Mouse (Mus musculus) layer of hippocampus, postnatal 14 days (tissue): ENCODE data around the gene Gm13278. TPM values are rescaled to one million over a fixed set of nuclear protein-coding genes. Genes with fewer than 3 reads are reported as not detected.
"Not testable (repeated sequence)": the region's sequence is repeated elsewhere in the genome, so short reads cannot be mapped to it uniquely, and the experiment has no call there.

Experiments
- DNase-seq, 2 experiments: peaks; one replicate each; pipeline ENCODE4 v3.0.0; 2021 to 2022; ENCODE audit warnings: low spot score in 2 of 2, mixed read lengths in 1 of 2
- total RNA-seq, 2 experiments: library from RNA; stranded (reverse); gene quantifications; 2 replicates each; pipeline ENCODE4 v1.2.3; 2021

Gene Gm13278
- total RNA-seq, 2 experiments from 2014 or later: not detected

DNA sequence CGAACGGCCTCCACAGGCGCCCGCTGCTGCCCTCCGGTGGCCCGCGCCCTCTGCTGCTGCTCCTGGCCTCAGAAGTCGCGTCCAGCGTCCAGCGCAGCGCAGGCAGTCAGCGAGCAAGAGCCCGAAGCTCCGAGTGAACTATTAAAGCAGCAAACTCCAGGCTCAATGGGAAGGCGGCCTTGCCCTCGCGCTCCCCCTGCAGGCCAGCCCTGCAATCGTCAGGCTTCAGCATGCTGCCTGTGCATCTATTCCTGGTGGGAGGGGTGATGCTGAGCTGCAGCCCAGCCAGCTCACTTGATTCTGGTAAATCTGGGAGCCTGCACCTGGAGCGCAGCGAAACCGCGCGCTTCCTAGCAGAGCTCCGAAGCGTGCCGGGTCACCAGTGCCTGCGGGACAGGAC is 2.9 kb upstream of the Gm13278 start, which contains the start of gene Gm13277:
Gm13277 (plus strand) TSS at position 231 of the 400 bp plus-strand sequence.
- peak; percentile 54 to 81 for DNase-seq

DNA sequence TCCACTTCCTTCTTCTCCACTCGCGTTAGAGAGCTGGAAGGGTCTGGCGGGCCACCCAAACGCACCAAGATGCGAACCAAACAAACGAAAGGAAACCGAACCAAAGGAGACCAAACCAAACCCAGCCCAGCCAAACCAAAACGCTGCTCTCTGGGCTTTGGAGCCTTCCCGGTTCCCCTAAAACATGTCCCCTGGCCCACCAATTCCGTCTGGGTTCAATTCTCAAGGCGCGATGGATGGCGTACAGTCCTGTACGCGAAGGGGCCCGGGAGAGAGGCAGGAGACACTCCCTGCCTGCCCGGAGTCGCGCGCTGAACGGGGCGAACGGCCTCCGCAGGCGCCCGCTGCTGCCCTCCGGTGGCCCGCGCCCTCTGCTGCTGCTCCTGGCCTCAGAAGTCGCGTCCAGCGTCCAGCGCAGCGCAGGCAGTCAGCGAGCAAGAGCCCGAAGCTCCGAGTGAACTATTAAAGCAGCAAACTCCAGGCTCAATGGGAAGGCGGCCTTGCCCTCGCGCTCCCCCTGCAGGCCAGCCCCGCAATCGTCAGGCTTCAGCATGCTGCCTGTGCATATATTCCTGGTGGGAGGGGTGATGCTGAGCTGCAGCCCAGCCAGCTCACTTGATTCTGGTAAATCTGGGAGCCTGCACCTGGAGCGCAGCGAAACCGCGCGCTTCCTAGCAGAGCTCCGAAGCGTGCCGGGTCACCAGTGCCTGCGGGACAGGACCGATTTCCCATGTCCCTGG is 2.8 kb downstream of the Gm13278 start, which contains the start of gene Gm13275:
Gm13275 (plus strand) TSS at position 552 of the 740 bp plus-strand sequence.
- peak; percentile 61 to 70 for DNase-seq

DNA sequence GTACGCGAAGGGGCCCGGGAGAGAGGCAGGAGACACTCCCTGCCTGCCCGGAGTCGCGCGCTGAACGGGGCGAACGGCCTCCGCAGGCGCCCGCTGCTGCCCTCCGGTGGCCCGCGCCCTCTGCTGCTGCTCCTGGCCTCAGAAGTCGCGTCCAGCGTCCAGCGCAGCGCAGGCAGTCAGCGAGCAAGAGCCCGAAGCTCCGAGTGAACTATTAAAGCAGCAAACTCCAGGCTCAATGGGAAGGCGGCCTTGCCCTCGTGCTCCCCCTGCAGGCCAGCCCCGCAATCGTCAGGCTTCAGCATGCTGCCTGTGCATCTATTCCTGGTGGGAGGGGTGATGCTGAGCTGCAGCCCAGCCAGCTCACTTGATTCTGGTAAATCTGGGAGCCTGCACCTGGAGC is 5.7 kb downstream of the Gm13278 start, which contains the start of gene Gm13279:
Gm13279 (plus strand) TSS at position 301 of the 400 bp plus-strand sequence.
- not testable (repeated sequence) for DNase-seq

DNA sequence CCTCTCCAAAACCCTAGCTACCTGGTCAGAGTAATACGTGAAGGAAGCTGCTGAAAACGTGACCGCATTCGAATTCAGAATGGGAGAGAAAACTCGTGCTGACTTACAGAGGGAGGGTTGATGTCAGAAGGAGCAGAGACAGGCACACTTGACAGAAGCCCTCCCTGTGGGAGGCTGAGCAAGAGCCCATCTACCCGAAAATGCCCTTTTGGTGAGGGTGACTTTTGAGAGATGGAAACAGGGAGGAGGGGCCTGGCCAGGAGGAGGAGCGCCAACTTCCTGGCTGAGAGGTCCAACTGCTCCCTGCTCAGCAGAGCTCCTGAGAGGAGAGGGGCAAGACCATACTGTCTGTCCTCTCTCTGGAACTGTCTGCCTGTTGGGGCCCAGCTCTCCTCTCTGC is 8.0 kb downstream of the Gm13278 start, which contains the start of gene Gm13285:
Gm13285 (plus strand) TSS at position 301 of the 400 bp plus-strand sequence.
- DNase-seq: not testable (repeated sequence)

DNA sequence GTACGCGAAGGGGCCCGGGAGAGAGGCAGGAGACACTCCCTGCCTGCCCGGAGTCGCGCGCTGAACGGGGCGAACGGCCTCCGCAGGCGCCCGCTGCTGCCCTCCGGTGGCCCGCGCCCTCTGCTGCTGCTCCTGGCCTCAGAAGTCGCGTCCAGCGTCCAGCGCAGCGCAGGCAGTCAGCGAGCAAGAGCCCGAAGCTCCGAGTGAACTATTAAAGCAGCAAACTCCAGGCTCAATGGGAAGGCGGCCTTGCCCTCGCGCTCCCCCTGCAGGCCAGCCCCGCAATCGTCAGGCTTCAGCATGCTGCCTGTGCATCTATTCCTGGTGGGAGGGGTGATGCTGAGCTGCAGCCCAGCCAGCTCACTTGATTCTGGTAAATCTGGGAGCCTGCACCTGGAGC is 11.6 kb downstream of the Gm13278 start, which contains the start of gene Gm13287:
Gm13287 (plus strand) TSS at position 301 of the 400 bp plus-strand sequence.
- DNase-seq: not testable (repeated sequence)

DNA sequence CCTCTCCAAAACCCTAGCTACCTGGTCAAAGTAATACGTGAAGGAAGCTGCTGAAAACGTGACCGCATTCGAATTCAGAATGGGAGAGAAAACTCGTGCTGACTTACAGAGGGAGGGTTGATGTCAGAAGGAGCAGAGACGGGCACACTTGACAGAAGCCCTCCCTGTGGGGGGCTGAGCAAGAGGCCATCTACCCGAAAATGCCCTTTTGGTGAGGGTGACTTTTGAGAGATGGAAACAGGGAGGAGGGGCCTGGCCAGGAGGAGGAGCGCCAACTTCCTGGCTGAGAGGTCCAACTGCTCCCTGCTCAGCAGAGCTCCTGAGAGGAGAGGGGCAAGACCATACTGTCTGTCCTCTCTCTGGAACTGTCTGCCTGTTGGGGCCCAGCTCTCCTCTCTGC is 13.9 kb downstream of the Gm13278 start, which contains the start of gene Gm13288:
Gm13288 (plus strand) TSS at position 301 of the 400 bp plus-strand sequence.
- not testable (repeated sequence) for DNase-seq

DNA sequence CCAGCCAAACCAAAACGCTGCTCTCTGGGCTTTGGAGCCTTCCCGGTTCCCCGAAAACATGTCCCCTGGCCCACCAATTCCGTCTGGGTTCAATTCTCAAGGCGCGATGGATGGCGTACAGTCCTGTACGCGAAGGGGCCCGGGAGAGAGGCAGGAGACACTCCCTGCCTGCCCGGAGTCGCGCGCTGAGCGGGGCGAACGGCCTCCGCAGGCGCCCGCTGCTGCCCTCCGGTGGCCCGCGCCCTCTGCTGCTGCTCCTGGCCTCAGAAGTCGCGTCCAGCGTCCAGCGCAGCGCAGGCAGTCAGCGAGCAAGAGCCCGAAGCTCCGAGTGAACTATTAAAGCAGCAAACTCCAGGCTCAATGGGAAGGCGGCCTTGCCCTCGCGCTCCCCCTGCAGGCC is 14.4 kb downstream of the Gm13278 start:
- DNase-seq: peak in 1 of 2 experiments; percentile 10

DNA sequence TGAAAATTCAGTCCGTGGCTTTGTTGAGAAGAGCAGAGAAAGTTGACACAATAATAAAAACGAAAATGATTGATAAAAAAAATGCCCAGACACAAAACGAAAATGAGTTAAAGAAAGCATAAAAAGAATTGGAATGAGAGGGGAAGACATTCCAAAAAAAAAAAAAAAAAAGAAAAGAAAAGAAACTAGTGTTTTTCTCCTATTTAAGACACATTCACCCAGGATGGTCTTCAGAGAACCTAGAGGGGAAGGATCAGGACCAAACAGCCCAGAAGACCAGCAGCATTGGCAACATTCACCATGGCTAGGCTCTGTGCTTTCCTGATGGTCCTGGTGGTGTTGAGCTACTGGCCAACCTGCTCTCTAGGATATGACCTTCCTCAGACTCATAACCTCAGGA is 24.6 kb downstream of the Gm13278 start, which contains the start of gene Ifna7:
Ifna7 (plus strand) TSS at position 301 of the 400 bp plus-strand sequence.
- no peak for DNase-seq

DNA sequence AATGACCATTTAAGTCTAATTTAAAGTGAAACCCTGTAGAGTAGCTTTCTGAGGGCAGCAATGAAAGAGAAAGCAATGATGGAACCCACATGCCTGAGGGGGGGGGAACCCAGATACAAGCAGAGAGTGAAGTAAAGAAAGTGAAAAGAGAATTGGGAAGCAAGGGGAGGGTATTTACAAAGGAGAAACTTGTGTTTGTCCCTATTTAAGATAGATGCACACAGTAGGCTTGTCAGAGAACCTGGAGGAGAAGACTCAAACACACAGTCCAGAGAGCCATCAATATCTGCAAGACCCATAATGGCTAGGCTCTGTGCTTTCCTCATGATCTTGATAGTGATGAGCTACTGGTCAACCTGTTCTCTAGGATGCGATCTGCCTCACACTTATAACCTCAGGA is 28.3 kb downstream of the Gm13278 start, which contains the start of gene Ifna11:
Ifna11 (plus strand) TSS at position 301 of the 400 bp plus-strand sequence.
- DNase-seq: no peak

DNA sequence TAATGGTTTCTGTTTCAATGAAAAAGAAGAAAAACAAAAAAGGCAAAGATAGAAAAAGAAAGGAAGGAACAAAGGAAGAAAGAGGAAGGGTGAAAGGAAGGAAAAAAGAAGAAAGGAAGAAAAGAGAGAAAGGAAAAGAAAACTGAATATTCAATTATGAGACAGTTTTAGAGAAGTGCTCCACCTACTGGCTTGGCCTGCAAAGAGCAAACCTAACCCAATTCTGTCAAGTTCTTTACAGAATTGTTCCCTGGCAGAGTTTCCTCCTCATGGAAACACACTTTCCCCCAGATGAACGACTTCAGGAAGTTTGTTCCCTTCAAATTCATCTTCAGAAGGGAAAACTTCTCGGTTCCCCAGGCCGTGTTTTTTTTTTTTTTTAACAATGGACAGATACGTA is 31.6 kb downstream of the Gm13278 start:
- no peak for DNase-seq

DNA sequence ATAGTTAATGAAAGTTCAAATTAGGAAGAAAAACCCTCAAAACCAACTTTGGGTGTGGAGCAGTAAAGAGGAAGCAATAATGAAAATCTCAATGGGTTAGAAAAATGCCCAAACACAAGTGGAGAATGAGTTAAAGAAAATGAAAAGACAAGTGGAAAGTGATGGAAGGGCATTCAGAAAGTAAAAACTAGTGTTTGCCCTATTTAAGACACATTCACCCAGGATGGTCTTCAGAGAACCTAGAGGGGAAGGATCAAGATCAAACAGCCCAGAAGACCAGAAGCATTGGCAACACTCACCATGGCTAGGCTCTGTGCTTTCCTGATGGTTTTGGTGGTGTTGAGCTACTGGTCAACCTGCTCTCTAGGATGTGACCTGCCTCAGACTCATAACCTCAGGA is 35.8 kb downstream of the Gm13278 start, which contains the start of gene Ifna6:
Ifna6 (plus strand) TSS at position 301 of the 400 bp plus-strand sequence.
- DNase-seq: not testable (repeated sequence)

DNA sequence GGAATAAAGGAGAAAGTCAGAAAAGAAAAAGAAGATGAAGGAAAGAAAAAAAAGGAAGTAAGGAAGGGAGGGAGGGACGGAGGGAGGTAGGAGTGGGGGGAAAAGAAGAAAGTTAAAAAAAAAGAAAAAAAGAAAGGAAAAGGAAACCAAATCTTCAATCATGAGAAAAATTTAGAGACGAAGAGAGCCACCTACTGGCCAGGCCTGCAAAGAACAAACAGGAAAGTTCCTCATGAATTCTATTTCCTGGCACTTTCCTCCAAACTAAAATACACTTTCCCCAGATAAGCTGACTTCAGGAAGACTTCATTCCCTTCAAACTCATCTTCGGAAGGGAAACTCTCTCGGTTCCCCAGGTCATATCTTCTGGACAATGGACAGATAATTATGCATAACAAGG is 39.2 kb downstream of the Gm13278 start:
- peak; percentile 13 to 31 for DNase-seq

DNA sequence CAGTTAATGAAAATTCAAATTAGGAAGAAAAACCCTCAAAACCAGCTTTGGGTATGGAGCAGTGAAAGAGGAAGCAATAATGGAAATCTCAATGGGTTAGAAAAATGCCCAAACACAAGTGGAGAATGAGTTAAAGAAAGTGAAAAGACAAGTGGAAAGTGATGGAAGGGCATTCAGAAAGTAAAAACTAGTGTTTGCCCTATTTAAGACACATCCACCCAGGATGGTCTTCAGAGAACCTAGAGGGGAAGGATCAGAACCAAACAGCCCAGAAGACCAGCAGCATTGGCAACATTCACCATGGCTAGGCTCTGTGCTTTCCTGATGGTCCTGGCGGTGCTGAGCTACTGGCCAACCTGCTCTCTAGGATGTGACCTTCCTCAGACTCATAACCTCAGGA is 43.9 kb downstream of the Gm13278 start, which contains the start of gene Ifna5:
Ifna5 (plus strand) TSS at position 301 of the 400 bp plus-strand sequence.
- DNase-seq: not testable (repeated sequence)

DNA sequence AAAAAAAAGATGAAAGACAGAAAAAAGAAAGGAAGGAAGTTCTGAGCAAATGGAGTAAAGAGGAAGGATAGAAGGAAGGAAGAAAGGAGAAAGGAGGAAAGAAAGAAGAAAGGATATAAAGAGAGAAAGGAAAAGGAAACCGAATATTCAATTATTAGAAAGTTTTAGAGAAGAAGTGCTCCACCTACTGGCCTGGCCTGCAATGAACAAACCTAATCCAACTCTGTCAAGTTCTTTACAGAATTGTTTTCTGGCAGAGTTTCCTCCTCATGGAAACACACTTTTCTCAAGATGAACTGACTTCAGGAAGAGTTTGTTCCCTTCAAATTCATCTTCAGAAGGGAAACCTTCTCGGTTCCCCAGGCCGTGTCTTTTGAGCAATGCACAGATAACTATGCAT is 47.5 kb downstream of the Gm13278 start:
- no peak for DNase-seq

DNA sequence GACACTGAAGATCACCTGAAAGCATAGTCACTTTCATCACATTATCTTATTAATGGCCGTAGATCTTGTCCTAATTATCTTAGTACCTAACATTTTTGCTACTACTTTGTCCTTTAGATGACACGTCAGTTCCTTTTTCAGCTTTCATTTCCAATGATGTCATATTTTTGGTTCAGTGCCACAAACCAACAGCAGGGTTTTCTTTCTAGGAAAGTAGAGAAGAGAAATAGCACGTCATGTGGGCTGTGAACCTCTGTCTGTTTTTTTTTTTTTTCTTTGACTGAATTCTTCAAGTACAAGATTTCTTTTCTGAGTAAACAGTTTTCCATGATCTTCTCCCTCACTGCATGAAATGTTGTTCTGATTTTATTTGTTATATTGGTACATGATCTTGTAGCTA is 48.7 kb downstream of the Gm13278 start:
- DNase-seq: no peak

DNA sequence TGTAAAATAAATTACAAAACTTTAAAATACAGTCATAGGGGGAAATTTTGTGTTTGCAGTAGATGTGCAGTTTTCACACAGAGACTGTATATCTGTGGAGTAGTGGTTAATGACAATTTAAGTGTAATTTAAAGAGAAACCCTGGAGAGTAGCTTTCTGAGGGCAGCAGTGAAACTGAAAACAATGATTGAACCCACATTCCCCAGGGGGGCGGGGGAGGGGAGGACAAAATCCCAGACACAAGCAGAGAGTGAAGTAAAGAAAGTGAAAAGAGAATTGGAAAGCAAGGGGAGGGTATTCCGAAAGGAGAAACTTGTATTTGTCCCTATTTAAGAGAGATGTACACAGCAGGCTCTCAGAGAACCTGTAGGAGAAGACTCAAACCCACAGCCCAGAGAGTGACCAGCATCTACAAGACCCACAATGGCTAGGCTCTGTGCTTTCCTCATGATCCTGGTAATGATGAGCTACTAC is 50.1 kb downstream of the Gm13278 start, which contains the start of gene Ifna4:
Ifna4 (plus strand) TSS at position 424 of the 474 bp plus-strand sequence.
- no peak for DNase-seq

Other genes with a start within 250 kb of the Gm13278 start
- not detected for gene Ifna15, start 233.3 kb upstream of the Gm13278 start, total RNA-seq
- not detected for gene Ifna14, start 219.8 kb upstream of the Gm13278 start, total RNA-seq
- not detected for gene Ifna9, start 199.2 kb upstream of the Gm13278 start, total RNA-seq
- not detected for gene Ifna12, start 188.2 kb upstream of the Gm13278 start, total RNA-seq
- not detected for gene C87499, start 157.1 kb upstream of the Gm13278 start, total RNA-seq
- gene Ifna13, start 147.1 kb upstream of the Gm13278 start, total RNA-seq: not detected
- gene Ifna16, start 114.6 kb upstream of the Gm13278 start, total RNA-seq: not detected
- gene Ifna2, start 107.6 kb upstream of the Gm13278 start, total RNA-seq: not detected
- not detected for gene Ifnab, start 100.2 kb upstream of the Gm13278 start, total RNA-seq
- gene Gm26566, start 69.7 kb upstream of the Gm13278 start, total RNA-seq: 1 to 10 TPM; 1.1 to 2.1 TPM
- gene Klhl9, start 69.1 kb upstream of the Gm13278 start, total RNA-seq: 100 to 1,000 TPM; 105 to 106 TPM
- gene Gm13271, start 36.7 kb upstream of the Gm13278 start, total RNA-seq: not detected
- not detected for gene Gm13283, start 31.4 kb upstream of the Gm13278 start, total RNA-seq
- not detected for gene Gm13290, start 17.7 kb upstream of the Gm13278 start, total RNA-seq
- not detected for gene Gm13289, start 14.6 kb upstream of the Gm13278 start, total RNA-seq
- not detected for gene Gm13272, start 11.7 kb upstream of the Gm13278 start, total RNA-seq
- not detected for gene Ifnz, start 9.4 kb upstream of the Gm13278 start, total RNA-seq
- gene Gm13276, start 5.8 kb upstream of the Gm13278 start, total RNA-seq: not detected
- gene Gm13277, start 2.9 kb upstream of the Gm13278 start, total RNA-seq: not detected
- gene Gm13275, start 2.9 kb downstream of the Gm13278 start, total RNA-seq: not detected
- not detected for gene Gm13279, start 5.8 kb downstream of the Gm13278 start, total RNA-seq
- gene Gm13285, start 8.1 kb downstream of the Gm13278 start, total RNA-seq: not detected
- gene Gm13287, start 11.7 kb downstream of the Gm13278 start, total RNA-seq: not detected
- gene Gm13288, start 14.0 kb downstream of the Gm13278 start, total RNA-seq: not detected
- gene Ifna7, start 24.7 kb downstream of the Gm13278 start, total RNA-seq: not detected
- not detected for gene Ifna11, start 28.4 kb downstream of the Gm13278 start, total RNA-seq
- gene Ifna6, start 35.9 kb downstream of the Gm13278 start, total RNA-seq: not detected
- gene Ifna5, start 44.0 kb downstream of the Gm13278 start, total RNA-seq: not detected
- not detected for gene Ifna4, start 50.3 kb downstream of the Gm13278 start, total RNA-seq
- gene Ifna1, start 58.5 kb downstream of the Gm13278 start, total RNA-seq: not detected
- not detected for gene Ifne, start 88.7 kb downstream of the Gm13278 start, total RNA-seq